Mouse (Mus musculus) lung, embryonic 16.5 days (tissue): ENCODE data around the gene Tubgcp6. TPM values are rescaled to one million over a fixed set of nuclear protein-coding genes. Genes with fewer than 3 reads are reported as not detected.

Experiments used
- ATAC-seq: fragments of 200-750 bp; cut with Nextera tagmentation; 2 replicates; pipeline ENCODE4 v1.8.0; 2017; ENCODE audit warnings: low read depth, mild to moderate bottlenecking, moderate library complexity
- H3K27ac ChIP-seq: fragments of 300-500 bp; sonication (generic); 2 replicates; pipeline ENCODE4 v1.5.1; 2014; ENCODE audit warnings: mild to moderate bottlenecking, control low read depth, low read length
- H3K27me3 ChIP-seq: fragments of 300-500 bp; sonication (generic); 2 replicates; pipeline ENCODE4 v1.6.1; 2014; ENCODE audit warnings: low read depth, low read length, mixed read lengths; ENCODE audit not compliant: control insufficient read depth, insufficient read depth
- H3K36me3 ChIP-seq: fragments of 300-500 bp; sonication (generic); 2 replicates; pipeline ENCODE4 v1.6.1; 2014; ENCODE audit warnings: low read length; ENCODE audit not compliant: control insufficient read depth, insufficient read depth
- H3K4me1 ChIP-seq: fragments of 300-500 bp; sonication (generic); replicated peaks from 2 replicates; pipeline ENCODE4 v1.6.1; 2014; ENCODE audit warnings: low read length, mixed read lengths; ENCODE audit not compliant: control insufficient read depth, insufficient read depth
- H3K4me2 ChIP-seq: fragments of 300-500 bp; sonication (generic); 2 replicates; pipeline ENCODE4 v1.6.1; 2014; ENCODE audit warnings: low read depth, low read length, control low read depth
- H3K4me3 ChIP-seq: fragments of 300-500 bp; sonication (generic); 2 replicates; pipeline ENCODE4 v1.5.1; 2014; ENCODE audit warnings: mild to moderate bottlenecking, low read length, control low read depth
- H3K9ac ChIP-seq: fragments of 300-500 bp; sonication (generic); 2 replicates; pipeline ENCODE4 v1.6.1; 2014; ENCODE audit warnings: low read length, control low read depth
- H3K9me3 ChIP-seq: fragments of 300-500 bp; sonication (generic); 2 replicates; pipeline ENCODE4 v1.6.1; 2016; ENCODE audit warnings: low read length; ENCODE audit not compliant: control insufficient read depth
- WGBS: fragments of 180-500 bp; shearing (Covaris S2); extraction: QIAGEN DNeasy Blood & Tissue Kit; methylation state at CpG from one replicate; pipeline ENCODE4 v1.1.7; 2014; 5-methylcytosine and 5-hydroxymethylcytosine counted together
- polyA plus RNA-seq: library from polyadenylated mRNA; unstranded; fragments of >200 nt; fragmentation: Nextera tagmentation; extraction: Ambion mirVana; gene quantifications from 2 replicates; pipeline ENCODE4 v1.2.1, GENCODE M21; 2015

The Tubgcp6 gene
- polyA plus RNA-seq, 1 experiment from 2014 or later, result 15.7 TPM

DNA sequence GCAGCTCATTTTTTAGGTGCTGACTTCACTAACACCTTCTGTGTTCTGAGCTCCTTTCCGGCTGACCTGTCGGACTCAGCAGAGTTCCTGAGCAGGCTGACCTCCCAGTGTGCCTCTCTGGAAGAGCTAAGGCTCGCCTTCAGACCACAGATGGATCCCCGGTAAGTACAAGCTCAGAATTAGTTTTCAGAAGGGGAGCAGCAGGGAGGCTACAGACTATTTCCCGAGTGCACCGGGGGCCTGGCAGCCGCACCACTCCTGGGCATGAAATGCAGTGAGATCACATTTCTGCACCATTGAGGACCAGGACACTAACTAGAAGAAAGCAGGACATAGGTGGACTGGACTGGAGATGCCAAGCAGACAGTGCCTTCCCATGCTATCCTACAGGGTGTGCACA lies 24.3 kb downstream of the Tubgcp6 start:
- Histone ChIP-seq H3K4me3 (no peak overlapping the region), H3K9me3 (no peaks in the 10 kb centered on the region), H3K27me3 (no peaks in the 10 kb centered on the region), H3K27ac (no peak overlapping the region), H3K4me2 (no peak overlapping the region), H3K9ac (no peak overlapping the region), H3K36me3 (peaks cover 62% of the 10 kb centered on the region), H3K4me1 (no peaks in the 10 kb centered on the region)
- no peak for ATAC-seq
- WGBS, result 94% methylated on average over 7 of the region's 7 CpGs

DNA sequence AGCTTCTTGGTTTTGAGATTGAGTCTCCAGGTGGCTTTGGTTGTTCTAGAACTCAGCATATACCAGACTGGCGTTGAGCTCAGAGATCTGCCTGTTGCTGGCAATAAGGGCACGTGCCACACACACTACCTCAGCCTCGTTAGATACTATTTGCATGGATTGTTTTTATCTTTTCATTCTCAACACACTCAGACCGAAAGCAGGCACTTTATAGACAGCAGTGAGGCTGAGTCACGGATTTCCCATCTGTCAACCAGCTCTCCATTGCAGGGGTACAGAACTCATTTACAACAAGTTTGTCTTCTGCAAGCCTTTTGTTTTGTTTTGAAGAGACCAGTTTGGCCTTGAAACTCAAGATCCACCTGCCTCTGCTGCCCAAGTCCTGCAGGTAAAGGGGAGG lies 25.5 kb downstream of the Tubgcp6 start:
- H3K36me3 ChIP-seq, result peaks cover 68% of the 10 kb centered on the region
- no peak overlapping the region for H3K27ac ChIP-seq
- no peaks in the 10 kb centered on the region for H3K27me3 ChIP-seq
- no peaks in the 10 kb centered on the region for H3K9me3 ChIP-seq
- no peaks in the 10 kb centered on the region for H3K4me1 ChIP-seq
- H3K4me3 ChIP-seq, result no peak overlapping the region
- 87% methylated on average over 5 of the region's 5 CpGs for WGBS
- ATAC-seq, result no peak
- no peak overlapping the region for H3K9ac ChIP-seq
- no peak overlapping the region for H3K4me2 ChIP-seq

DNA sequence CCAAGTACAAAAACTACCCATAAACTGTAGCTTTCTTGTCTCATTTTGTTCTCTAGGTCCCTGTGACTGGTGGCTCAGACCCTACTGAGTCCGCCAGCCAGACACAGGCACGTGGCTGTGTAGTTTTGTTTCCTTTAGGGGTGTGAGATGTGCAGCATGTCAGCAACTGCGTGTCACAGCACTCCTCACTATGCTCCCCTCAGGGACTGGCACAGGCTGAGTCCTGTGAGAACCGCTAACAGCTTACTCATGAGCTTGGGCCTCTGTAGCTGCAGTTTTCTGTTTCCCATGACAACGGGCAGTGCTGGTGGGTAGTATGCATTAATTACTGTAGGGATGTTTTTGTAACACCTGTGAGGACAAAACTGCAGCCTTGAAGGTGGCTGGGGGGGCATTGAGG lies 30.7 kb downstream of the Tubgcp6 start:
- no peak for ATAC-seq
- Histone ChIP-seq H3K9ac (no peak overlapping the region), H3K36me3 (peaks cover 37% of the 10 kb centered on the region), H3K27ac (no peak overlapping the region), H3K4me3 (no peak overlapping the region), H3K4me1 (peaks cover 13% of the 10 kb centered on the region), H3K4me2 (no peak overlapping the region), H3K27me3 (no peaks in the 10 kb centered on the region), H3K9me3 (no peaks in the 10 kb centered on the region)
- WGBS, result 73% methylated on average over 5 of the region's 5 CpGs

DNA sequence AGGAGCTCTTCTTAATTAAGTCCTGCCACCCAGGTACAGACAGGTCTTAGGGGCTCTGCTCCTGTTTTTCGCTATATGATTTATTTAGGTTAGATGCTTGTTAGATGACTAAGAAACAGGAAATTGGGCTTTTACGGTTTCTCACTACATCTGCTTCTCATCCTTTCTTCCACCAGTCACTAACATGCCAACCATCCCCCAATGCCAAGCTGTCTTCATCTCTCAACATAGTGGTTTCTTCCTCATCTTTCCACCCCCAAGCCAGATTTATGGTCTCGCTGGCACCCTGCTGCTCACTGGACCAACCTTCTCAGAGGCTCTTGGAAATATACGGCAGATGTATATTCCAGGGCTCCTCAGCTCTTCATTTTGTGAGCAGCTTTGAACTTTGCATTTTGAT lies 32.2 kb downstream of the Tubgcp6 start:
- no peak overlapping the region for H3K4me3 ChIP-seq
- H3K4me2 ChIP-seq, result no peak overlapping the region
- H3K27me3 ChIP-seq, result no peaks in the 10 kb centered on the region
- no peak for ATAC-seq
- H3K4me1 ChIP-seq, result peaks cover 13% of the 10 kb centered on the region
- no peaks in the 10 kb centered on the region for H3K9me3 ChIP-seq
- H3K9ac ChIP-seq, result no peak overlapping the region
- WGBS, result 84% methylated on average over 4 of the region's 4 CpGs
- no peak overlapping the region for H3K27ac ChIP-seq
- peaks cover 35% of the 10 kb centered on the region for H3K36me3 ChIP-seq

DNA sequence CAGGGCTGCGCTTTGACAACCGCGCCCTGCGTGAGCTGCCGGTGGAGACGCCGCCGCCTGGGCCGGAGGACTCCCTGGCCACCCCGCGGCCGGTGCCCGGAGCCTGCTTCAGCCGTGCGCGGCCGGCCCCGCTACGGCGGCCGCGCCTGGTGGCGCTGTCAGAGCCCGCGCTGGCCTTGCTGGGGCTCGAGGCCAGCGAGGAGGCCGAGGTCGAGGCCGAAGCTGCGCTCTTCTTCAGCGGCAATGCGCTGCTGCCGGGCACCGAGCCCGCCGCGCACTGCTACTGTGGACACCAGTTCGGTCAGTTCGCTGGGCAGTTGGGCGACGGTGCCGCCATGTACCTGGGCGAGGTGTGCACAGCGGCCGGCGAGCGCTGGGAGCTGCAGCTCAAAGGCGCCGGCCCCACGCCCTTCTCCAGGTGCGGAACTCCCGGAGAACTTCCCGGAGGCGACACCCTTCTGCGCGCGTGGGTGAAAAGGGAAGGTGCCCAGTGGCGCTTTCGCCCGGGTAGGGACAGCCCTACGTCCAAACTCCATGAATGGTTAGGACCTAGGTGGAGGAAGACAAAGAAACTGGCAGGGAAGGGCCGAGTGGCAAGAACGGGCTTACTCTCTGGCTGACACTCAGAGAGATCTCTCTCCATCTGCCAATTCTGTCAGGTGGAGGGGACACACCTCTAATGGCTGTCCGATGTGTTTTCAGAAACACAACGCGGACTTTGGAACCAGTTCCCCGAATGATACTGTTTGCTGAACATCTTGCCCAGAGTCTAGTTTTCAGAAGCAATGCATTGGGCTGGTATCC lies 33.5 kb downstream of the Tubgcp6 start:
- Histone ChIP-seq H3K9ac (peak overlapping the region; percentile 95), H3K4me2 (peak overlapping the region; percentile 97), H3K9me3 (no peaks in the 10 kb centered on the region), H3K36me3 (peaks cover 34% of the 10 kb centered on the region), H3K27ac (peak overlapping the region; percentile 83), H3K4me1 (peaks cover 13% of the 10 kb centered on the region), H3K4me3 (peak overlapping the region; percentile 94), H3K27me3 (no peaks in the 10 kb centered on the region)
- WGBS, result 2% methylated on average over 60 of the region's 68 CpGs
- peak; percentile 76 for ATAC-seq

DNA sequence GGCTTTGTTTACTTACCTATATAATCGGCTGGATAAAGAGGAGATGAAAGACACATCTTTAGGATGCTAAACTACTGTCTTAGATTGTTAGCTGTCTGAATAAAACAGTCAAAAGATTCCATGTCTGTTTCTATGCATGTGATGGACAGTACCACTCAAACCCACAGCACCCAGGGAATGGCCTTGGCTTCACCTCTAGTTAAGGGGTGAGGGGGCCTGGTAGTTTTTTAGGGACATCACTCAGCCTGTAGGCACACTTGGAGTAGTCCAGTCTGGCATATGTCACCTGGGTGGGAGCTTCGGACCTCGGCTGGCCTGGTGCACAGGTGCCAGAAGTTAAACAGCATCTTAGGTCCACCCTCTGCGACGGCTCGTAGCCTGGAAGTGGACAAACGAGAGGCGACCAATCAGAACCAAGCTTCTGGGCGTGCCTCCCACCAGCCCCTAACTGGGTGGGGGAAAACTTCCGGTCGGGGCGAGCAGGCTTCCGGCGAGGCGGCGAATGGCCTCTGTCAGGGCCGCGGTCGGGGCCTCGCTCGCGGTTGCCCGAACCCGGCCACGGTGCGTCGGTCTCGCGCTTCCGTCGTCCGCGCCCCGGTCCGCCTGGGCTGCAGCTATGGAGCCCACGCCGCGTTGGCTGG lies 34.2 kb downstream of the Tubgcp6 start, which contains the start of gene Selenoo:
TSS of gene Selenoo (plus strand) at position 478 of the 641 bp plus-strand sequence.
- ATAC-seq, result peak; percentile 97
- Histone ChIP-seq H3K4me3 (peak within 1 kb of the TSS; percentile 94), H3K27me3 (no peaks in the 10 kb centered on the region), H3K36me3 (peaks cover 32% of the 10 kb centered on the region), H3K4me2 (peak within 1 kb of the TSS; percentile 97), H3K9me3 (no peaks in the 10 kb centered on the region), H3K27ac (peak within 1 kb of the TSS; percentile 83), H3K9ac (peak within 1 kb of the TSS; percentile 95), H3K4me1 (peaks cover 13% of the 10 kb centered on the region)
- WGBS, result 1% methylated on average over 36 of the region's 38 CpGs

DNA sequence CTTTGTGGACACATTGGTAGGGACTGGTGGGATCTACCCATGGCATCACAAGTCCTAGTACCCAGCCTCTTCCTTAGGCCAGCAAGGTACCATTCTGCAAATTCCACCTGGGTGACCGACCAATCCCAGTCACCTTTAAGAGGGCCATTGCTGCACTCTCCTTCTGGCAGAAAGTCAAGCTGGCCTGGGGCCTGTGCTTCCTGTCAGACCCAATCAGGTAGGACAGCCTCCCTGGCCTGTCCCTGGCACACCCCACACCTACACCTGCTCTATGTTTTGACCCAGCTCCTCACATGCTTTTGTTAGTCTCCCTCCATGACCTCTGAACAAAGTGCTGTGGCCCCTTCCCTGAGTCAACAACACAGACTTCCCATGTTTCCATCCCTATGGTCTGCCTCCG lies 38.1 kb downstream of the Tubgcp6 start:
- WGBS, result 84% methylated on average over 2 of the region's 2 CpGs
- no peaks in the 10 kb centered on the region for H3K9me3 ChIP-seq

DNA sequence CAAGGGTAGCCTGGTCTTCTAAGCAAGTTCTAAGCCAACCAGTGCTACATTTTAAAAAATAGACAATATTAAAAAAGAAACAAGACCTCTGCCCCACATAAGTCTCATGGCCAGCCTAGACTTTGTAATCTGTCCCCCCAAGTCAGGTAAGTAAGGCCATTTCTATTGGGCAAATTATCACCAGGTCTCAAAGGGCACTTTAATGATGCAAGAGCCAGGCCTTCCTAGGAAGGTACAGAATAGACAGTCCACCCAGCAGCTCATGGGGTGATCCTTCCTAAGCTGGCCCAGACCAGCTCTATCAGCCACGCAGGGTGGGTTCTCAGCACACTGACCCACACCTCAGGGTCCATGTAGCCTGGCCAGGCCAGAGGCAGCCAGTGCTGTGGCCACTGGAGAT lies 39.0 kb downstream of the Tubgcp6 start:
- 91% methylated on average over 1 of the region's 1 CpGs for WGBS
- Histone ChIP-seq H3K27me3 (no peaks in the 10 kb centered on the region), H3K4me3 (no peak overlapping the region), H3K9me3 (no peaks in the 10 kb centered on the region), H3K4me2 (no peak overlapping the region), H3K36me3 (peaks cover 39% of the 10 kb centered on the region), H3K9ac (no peak overlapping the region), H3K4me1 (peaks cover 5% of the 10 kb centered on the region), H3K27ac (no peak overlapping the region)
- ATAC-seq, result no peak

More for the DNA sequence above, 38.1 kb downstream of the Tubgcp6 start:
- Histone ChIP-seq H3K4me1 (peaks cover 7% of the 10 kb centered on the region), H3K4me3 (no peak overlapping the region), H3K27ac (no peak overlapping the region), H3K36me3 (peaks cover 39% of the 10 kb centered on the region), H3K9ac (no peak overlapping the region), H3K27me3 (no peaks in the 10 kb centered on the region), H3K4me2 (no peak overlapping the region)
- no peak for ATAC-seq

DNA sequence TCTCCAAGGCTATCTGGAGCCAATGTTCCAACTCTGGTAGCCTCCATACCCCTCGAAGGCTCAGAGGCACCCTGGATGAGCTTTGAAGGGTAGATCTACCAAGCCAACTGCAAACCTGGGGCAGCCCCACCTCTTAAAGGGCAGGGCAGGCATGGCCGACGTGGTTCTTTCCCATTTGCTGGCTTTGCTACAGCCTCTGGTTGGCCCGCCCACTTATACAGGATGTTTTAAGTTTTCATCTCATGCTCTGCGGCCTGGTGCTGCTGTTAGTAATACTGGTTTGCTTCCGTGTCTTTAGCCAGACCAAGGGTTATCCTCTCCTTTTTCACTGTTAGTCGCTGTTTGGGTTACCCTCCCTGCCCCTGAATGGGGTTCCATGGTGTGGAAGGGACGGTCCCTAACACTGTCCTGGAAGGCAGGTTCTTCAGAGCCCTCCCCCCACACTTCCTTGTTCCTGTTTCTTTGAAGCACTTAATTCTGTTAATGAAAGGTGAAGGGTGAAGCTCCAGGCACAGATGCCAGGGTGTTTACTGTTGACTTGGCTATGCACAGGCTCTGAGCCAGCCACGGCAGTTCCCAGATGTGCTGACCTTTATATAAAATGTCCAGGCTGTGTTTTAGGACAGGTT lies 44.6 kb downstream of the Tubgcp6 start:
- H3K9ac ChIP-seq, result peak overlapping the region; percentile 96

More for the DNA sequence above, 44.6 kb downstream of the Tubgcp6 start:
- Histone ChIP-seq H3K4me2 (peak overlapping the region; percentile 35), H3K4me1 (peaks cover 34% of the 10 kb centered on the region), H3K9me3 (no peaks in the 10 kb centered on the region), H3K4me3 (peak overlapping the region; percentile 9; the same call in 1 of the 2 replicates), H3K36me3 (peaks cover 11% of the 10 kb centered on the region), H3K27me3 (no peaks in the 10 kb centered on the region), H3K27ac (no peak overlapping the region)
- ATAC-seq, result no peak
- 44% methylated on average over 9 of the region's 9 CpGs for WGBS
